Mouse (Mus musculus): ENCODE measurements around the gene Slc26a5. TPM values are rescaled to one million over a fixed set of nuclear protein-coding genes. Genes with fewer than 3 reads are reported as not detected.

The Slc26a5 gene
- polyA plus RNA-seq, 1 experiment from 2014 or later = 0.13 TPM

DNA sequence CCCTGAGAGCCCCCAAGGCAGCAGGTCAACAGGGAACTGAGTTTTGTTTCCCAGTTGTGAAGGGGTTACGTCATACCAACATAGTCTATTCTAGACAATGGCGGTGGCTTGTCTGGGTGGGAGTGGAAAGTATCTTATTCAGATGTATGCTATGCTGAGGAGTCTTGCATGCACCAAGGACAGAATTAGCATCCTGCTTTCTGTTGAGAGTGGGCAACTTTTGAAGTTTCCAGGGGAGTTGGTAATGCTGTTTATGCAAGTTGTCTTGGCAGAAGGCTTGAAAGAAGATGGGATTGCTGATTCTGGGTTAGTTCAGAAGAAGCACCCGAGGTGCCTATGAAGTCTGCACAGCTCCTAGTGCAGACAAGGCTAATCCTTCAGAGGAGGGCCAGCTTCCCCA is 28.8 kb upstream of the Slc26a5 start:
- Histone ChIP-seq H3K4me1 (ENCODE audit: control insufficient read depth, insufficient read depth, low read length) (no peaks in the 10 kb centered on the region), H3K9ac (ENCODE audit: low read depth, low read length) (no peak overlapping the region), H3K4me2 (ENCODE audit: low read depth, low read length) (no peak overlapping the region), H3K27me3 (replicated peaks; ENCODE audit: control insufficient read depth, insufficient read depth, low read length) (no peaks in the 10 kb centered on the region), H3K9me3 (ENCODE audit: control insufficient read depth, low read length) (no peaks in the 10 kb centered on the region), H3K36me3 (ENCODE audit: control insufficient read depth, insufficient read depth, low read length) (no peaks in the 10 kb centered on the region), H3K4me3 (ENCODE audit: low read length) (no peak overlapping the region), H3K27ac (ENCODE audit: low read length) (no peak overlapping the region)
- ATAC-seq = no peak
- WGBS = 78% methylated on average over 3 of the region's 3 CpGs

DNA sequence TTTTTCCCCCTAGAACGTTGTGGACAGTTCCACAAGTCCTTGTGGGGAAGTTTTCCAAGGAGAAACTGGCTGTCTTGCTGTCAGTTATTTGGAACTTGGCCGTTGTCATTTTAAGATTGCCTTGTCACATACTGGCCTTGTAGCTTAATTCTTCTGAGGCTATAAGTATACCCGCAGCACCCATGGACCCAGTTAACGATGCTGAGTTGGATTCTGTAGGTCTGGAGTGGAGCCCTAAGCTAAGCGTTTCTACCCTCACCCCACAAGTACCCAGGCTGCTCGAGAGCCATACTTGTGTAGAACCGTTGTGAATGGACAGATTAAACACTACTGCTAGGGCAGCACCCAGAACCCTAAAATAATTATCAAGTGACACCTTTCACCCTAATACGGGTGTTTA is 1.3 kb upstream of the Slc26a5 start:
- peaks cover 3% of the 10 kb centered on the region; the same call in 1 of the 2 replicates for H3K4me1 ChIP-seq (ENCODE audit: control insufficient read depth, insufficient read depth, low read length)

DNA sequence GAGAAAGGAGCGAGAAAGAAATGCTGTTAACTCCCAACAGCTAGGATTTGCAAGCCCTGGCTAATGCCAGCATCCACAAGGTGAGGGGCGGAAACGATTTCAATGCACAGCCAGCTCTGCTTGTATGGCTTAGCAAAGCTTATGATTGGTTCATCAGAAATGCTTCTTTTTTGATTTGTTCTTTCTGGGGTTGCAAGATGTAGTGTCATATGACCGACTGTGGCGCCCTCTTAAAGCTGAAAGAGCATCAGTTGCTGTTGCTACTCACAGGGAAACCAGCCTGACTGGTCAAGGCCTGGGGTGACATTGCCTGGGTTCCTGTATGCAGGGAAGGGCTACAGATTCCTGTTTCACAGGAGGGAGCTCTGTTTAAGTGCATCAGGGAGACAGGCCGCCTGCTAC is 908 bp upstream of the Slc26a5 start:
- no peak overlapping the region for H3K4me3 ChIP-seq (ENCODE audit: low read length)

More for the DNA sequence above, 1.3 kb upstream of the Slc26a5 start:
- no peak for ATAC-seq
- no peak overlapping the region for H3K27ac ChIP-seq (ENCODE audit: low read length)
- H3K36me3 ChIP-seq (ENCODE audit: control insufficient read depth, insufficient read depth, low read length) = no peaks in the 10 kb centered on the region
- no peak overlapping the region for H3K4me3 ChIP-seq (ENCODE audit: low read length)
- H3K9ac ChIP-seq (ENCODE audit: low read depth, low read length) = no peak overlapping the region
- peaks cover 4% of the 10 kb centered on the region; the same call in 1 of the 2 replicates for H3K27me3 ChIP-seq (replicated peaks; ENCODE audit: control insufficient read depth, insufficient read depth, low read length)
- H3K4me2 ChIP-seq (ENCODE audit: low read depth, low read length) = no peak overlapping the region
- H3K9me3 ChIP-seq (ENCODE audit: control insufficient read depth, low read length) = no peaks in the 10 kb centered on the region
- 59% methylated on average over 8 of the region's 8 CpGs for WGBS

DNA sequence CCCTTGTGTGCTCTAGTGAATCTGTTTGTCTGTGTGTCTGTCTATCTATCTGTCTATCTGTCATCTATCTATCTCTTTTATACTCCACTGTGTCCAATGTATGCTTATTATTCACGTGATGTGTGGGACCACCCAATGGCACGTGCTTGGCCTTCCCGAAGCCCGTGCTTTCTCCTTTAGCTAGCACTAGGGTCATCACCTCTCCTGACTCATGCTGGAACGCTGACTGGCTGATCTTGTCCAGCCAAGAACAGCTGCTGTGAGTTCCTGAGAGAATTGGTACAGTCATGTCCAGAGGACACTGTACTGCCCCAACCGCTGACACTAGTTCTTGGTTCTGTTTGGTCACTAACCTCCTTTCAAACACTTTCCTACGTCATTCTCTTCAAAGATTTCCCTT is 6.8 kb downstream of the Slc26a5 start:
- WGBS = 82% methylated on average over 7 of the region's 7 CpGs
- Histone ChIP-seq H3K27ac (ENCODE audit: low read length) (no peak overlapping the region), H3K4me3 (ENCODE audit: low read length) (no peak overlapping the region), H3K4me2 (ENCODE audit: low read depth, low read length) (no peak overlapping the region), H3K36me3 (ENCODE audit: control insufficient read depth, insufficient read depth, low read length) (no peaks in the 10 kb centered on the region), H3K27me3 (replicated peaks; ENCODE audit: control insufficient read depth, insufficient read depth, low read length) (no peaks in the 10 kb centered on the region), H3K4me1 (ENCODE audit: control insufficient read depth, insufficient read depth, low read length) (no peaks in the 10 kb centered on the region), H3K9ac (ENCODE audit: low read depth, low read length) (no peak overlapping the region), H3K9me3 (ENCODE audit: control insufficient read depth, low read length) (no peaks in the 10 kb centered on the region)
- ATAC-seq = no peak

More for the DNA sequence above, 908 bp upstream of the Slc26a5 start:
- H3K9me3 ChIP-seq (ENCODE audit: control insufficient read depth, low read length) = no peaks in the 10 kb centered on the region
- peak overlapping the region; percentile 52 for H3K4me2 ChIP-seq (ENCODE audit: low read depth, low read length)
- ATAC-seq = no peak
- peaks cover 3% of the 10 kb centered on the region; the same call in 1 of the 2 replicates for H3K4me1 ChIP-seq (ENCODE audit: control insufficient read depth, insufficient read depth, low read length)
- H3K27ac ChIP-seq (ENCODE audit: low read length) = no peak overlapping the region
- WGBS = 16% methylated on average over 6 of the region's 6 CpGs
- H3K27me3 ChIP-seq (replicated peaks; ENCODE audit: control insufficient read depth, insufficient read depth, low read length) = peaks cover 4% of the 10 kb centered on the region; the same call in 1 of the 2 replicates
- H3K9ac ChIP-seq (ENCODE audit: low read depth, low read length) = no peak overlapping the region
- H3K36me3 ChIP-seq (ENCODE audit: control insufficient read depth, insufficient read depth, low read length) = no peaks in the 10 kb centered on the region

DNA sequence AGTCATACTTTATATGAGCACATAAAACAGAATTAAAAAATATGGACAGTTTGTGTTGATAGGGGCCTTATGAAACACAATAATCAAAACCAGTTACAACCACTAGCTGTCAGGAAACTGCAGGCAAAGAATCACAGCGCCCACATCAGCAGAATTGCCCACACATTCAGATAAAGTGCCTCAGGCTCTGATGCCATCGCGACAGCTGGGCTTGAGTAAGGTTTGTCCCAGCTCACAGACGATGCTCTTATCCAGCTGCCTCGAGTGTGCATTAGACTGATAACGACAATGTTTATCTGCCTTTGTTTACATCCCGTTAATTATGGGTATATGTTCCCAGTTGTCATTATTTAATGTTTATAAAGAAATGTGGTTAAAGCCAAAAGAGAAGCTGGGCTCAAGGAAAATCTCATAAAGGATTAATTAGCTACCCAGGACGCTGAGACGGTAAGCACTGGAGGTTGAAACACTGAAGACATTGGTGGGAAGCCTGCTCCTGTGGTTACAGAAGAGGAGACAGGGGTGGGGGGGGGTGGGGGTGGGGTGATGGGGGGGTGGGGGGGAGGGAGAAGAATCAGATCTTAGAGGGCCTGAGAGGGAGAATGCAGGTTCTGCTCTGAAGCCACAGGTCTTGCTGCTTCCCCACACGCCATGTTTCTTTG is 13.6 kb downstream of the Slc26a5 start:
- no peak for ATAC-seq
- Histone ChIP-seq H3K36me3 (ENCODE audit: control insufficient read depth, insufficient read depth, low read length) (no peaks in the 10 kb centered on the region), H3K27ac (ENCODE audit: low read length) (no peak overlapping the region), H3K4me1 (ENCODE audit: control insufficient read depth, insufficient read depth, low read length) (no peaks in the 10 kb centered on the region), H3K27me3 (replicated peaks; ENCODE audit: control insufficient read depth, insufficient read depth, low read length) (no peaks in the 10 kb centered on the region), H3K9me3 (ENCODE audit: control insufficient read depth, low read length) (no peaks in the 10 kb centered on the region), H3K9ac (ENCODE audit: low read depth, low read length) (no peak overlapping the region), H3K4me2 (ENCODE audit: low read depth, low read length) (no peak overlapping the region), H3K4me3 (ENCODE audit: low read length) (no peak overlapping the region)
- 47% methylated on average over 10 of the region's 10 CpGs for WGBS

DNA sequence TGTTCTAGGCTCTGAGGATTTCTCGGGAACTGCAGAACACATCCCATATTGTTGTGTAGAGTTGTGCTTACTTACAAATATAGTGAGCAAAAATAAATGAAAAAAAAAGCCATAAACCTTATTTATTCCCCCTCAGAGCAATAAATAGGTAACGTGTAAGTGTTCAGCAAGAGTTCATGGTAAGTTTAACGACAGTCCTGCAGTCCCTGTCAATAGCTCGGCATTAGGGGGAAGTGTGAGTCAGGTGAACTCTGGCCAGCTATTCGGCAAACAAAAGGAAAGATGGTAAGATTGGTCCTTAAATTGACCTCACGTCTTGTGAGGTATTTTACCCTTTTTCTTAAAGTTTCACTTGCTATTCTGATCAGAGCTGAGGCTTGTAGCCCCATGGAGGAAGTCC is 18.0 kb downstream of the Slc26a5 start:
- WGBS = 49% methylated on average over 6 of the region's 6 CpGs
- peak; percentile 71 for ATAC-seq

DNA sequence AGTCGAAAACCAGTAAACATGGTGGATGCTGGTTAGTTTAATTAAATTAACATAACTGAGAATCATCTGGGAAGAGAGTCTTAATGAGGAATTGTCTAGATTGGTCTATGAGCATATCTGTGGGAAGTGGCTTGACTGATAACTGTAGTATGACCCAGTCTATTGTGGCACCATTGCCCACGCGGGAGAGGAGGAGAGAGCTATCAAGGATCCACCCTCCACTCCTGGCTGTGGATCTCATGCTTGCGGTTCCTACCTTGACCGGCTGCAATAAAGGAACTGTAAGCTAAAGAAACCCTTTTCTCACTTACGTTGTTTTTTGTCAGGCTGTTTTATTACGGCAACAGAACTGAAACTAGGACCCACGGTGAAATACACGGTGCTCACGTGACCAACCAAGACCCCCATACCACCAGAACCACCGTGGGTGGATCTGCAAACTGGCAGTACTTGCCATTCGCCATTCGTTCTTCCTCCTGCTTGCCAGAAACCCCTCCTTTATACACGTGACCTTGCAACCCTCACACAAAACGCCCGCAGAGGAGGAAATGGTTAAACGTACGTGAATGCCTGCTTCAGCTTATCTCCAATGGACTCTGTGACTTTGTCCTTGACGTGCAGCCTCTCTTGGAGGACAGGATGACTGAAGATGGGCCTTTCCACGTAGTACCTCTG is 18.7 kb downstream of the Slc26a5 start:
- peak; percentile 94 for ATAC-seq
- Histone ChIP-seq H3K4me3 (ENCODE audit: low read length) (no peak overlapping the region), H3K27ac (ENCODE audit: low read length) (peak overlapping the region; percentile 11; the same call in 1 of the 2 replicates), H3K9me3 (ENCODE audit: control insufficient read depth, low read length) (no peaks in the 10 kb centered on the region), H3K36me3 (ENCODE audit: control insufficient read depth, insufficient read depth, low read length) (no peaks in the 10 kb centered on the region), H3K4me1 (ENCODE audit: control insufficient read depth, insufficient read depth, low read length) (no peaks in the 10 kb centered on the region), H3K4me2 (ENCODE audit: low read depth, low read length) (peak overlapping the region; percentile 8; the same call in 1 of the 2 replicates), H3K27me3 (replicated peaks; ENCODE audit: control insufficient read depth, insufficient read depth, low read length) (no peaks in the 10 kb centered on the region), H3K9ac (ENCODE audit: low read depth, low read length) (no peak overlapping the region)
- 65% methylated on average over 20 of the region's 20 CpGs for WGBS

More for the DNA sequence above, 18.0 kb downstream of the Slc26a5 start:
- Histone ChIP-seq H3K27ac (ENCODE audit: low read length) (no peak overlapping the region), H3K4me3 (ENCODE audit: low read length) (no peak overlapping the region), H3K9ac (ENCODE audit: low read depth, low read length) (no peak overlapping the region), H3K9me3 (ENCODE audit: control insufficient read depth, low read length) (no peaks in the 10 kb centered on the region), H3K4me2 (ENCODE audit: low read depth, low read length) (peak overlapping the region; percentile 8; the same call in 1 of the 2 replicates), H3K36me3 (ENCODE audit: control insufficient read depth, insufficient read depth, low read length) (no peaks in the 10 kb centered on the region), H3K27me3 (replicated peaks; ENCODE audit: control insufficient read depth, insufficient read depth, low read length) (no peaks in the 10 kb centered on the region), H3K4me1 (ENCODE audit: control insufficient read depth, insufficient read depth, low read length) (no peaks in the 10 kb centered on the region)

DNA sequence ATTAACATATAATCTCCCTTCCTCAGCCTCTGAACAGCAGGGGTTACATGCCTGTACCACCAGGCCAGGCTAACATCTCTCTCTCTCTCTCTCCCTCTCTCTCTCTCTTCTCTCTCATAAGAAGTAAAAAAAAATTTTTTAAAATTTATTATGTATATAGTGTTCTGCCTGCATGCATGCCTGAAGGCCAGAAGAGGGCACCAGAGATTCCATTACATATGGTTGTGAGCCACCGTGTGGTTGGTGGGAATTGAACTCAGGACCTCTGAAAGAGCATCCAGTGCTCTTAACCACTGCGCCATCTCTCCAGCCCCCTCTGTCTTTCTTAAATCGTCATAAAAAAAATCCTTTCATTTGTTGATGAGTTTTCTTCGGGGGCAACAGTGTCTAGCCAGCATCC is 20.7 kb downstream of the Slc26a5 start:
- no peaks in the 10 kb centered on the region for H3K4me1 ChIP-seq (ENCODE audit: control insufficient read depth, insufficient read depth, low read length)
- no peaks in the 10 kb centered on the region for H3K36me3 ChIP-seq (ENCODE audit: control insufficient read depth, insufficient read depth, low read length)
- ATAC-seq = no peak

DNA sequence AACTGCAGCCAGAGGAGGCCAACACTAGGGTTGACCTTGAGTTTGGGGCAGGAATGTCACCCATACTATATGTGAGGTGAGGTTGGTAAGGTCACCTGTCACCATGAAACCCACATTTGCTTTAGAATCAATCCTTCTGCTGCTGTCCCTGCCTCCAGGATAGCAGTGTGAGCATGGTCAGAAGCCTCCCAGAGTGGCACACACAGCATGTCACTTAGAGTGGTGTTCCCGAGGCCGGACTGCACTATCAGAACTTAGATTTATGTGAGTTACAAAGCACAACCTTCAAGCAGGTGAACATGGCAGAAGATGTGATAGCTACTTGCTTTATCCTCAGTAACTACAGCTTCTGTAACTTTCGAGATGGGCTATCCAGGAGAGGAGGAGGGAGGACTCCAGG is 33.6 kb downstream of the Slc26a5 start:
- Histone ChIP-seq H3K27me3 (replicated peaks; ENCODE audit: control insufficient read depth, insufficient read depth, low read length) (no peaks in the 10 kb centered on the region), H3K4me2 (ENCODE audit: low read depth, low read length) (no peak overlapping the region), H3K9ac (ENCODE audit: low read depth, low read length) (no peak overlapping the region), H3K27ac (ENCODE audit: low read length) (no peak overlapping the region), H3K4me3 (ENCODE audit: low read length) (no peak overlapping the region), H3K9me3 (ENCODE audit: control insufficient read depth, low read length) (no peaks in the 10 kb centered on the region), H3K36me3 (ENCODE audit: control insufficient read depth, insufficient read depth, low read length) (no peaks in the 10 kb centered on the region), H3K4me1 (ENCODE audit: control insufficient read depth, insufficient read depth, low read length) (no peaks in the 10 kb centered on the region)
- no peak for ATAC-seq
- 68% methylated on average over 3 of the region's 3 CpGs for WGBS

More for the DNA sequence above, 20.7 kb downstream of the Slc26a5 start:
- 72% methylated on average over 4 of the region's 4 CpGs for WGBS
- no peaks in the 10 kb centered on the region for H3K27me3 ChIP-seq (replicated peaks; ENCODE audit: control insufficient read depth, insufficient read depth, low read length)
- no peaks in the 10 kb centered on the region for H3K9me3 ChIP-seq (ENCODE audit: control insufficient read depth, low read length)
- H3K9ac ChIP-seq (ENCODE audit: low read depth, low read length) = no peak overlapping the region
- no peak overlapping the region for H3K4me2 ChIP-seq (ENCODE audit: low read depth, low read length)
- no peak overlapping the region for H3K27ac ChIP-seq (ENCODE audit: low read length)
- no peak overlapping the region for H3K4me3 ChIP-seq (ENCODE audit: low read length)
